Mouse (Mus musculus) thymus, adult 2 months (tissue): Measurements from ENCODE around the gene Hdgfl3. TPM values are rescaled to one million over a fixed set of nuclear protein-coding genes. Genes with fewer than 3 reads are reported as not detected.
"Not testable (repeated sequence)": the region's sequence is repeated elsewhere in the genome, so short reads cannot be mapped to it uniquely, and the experiment has no call there.

Experiments used
- DNase-seq: peaks from one replicate; pipeline ENCODE4 v3.0.0; 2021
- H3K27ac ChIP-seq: fragments of 200-500 bp; 2 replicates; pipeline ENCODE4 v1.5.1; 2012; ENCODE audit warnings: low read length, control low read depth; ENCODE audit not compliant: control insufficient read depth, insufficient read depth
- H3K27me3 ChIP-seq: fragments of 200-500 bp; 2 replicates; pipeline ENCODE4 v1.6.1; 2012; ENCODE audit warnings: mild to moderate bottlenecking, low read length, moderate library complexity, mixed read lengths; ENCODE audit not compliant: control insufficient read depth, insufficient read depth
- H3K36me3 ChIP-seq: fragments of 200-500 bp; 2 replicates; pipeline ENCODE4 v1.6.1; 2012; ENCODE audit warnings: mild to moderate bottlenecking, low read length, moderate library complexity; ENCODE audit not compliant: control insufficient read depth, insufficient read depth
- H3K4me1 ChIP-seq: fragments of 200-500 bp; replicated peaks from 2 replicates; pipeline ENCODE4 v1.6.1; 2012; ENCODE audit warnings: low read length; ENCODE audit not compliant: control insufficient read depth, insufficient read depth
- H3K4me3 ChIP-seq: fragments of 200-500 bp; 2 replicates; pipeline ENCODE4 v1.5.1; 2012; ENCODE audit warnings: mild to moderate bottlenecking, low read length, control low read depth, moderate library complexity; ENCODE audit not compliant: control insufficient read depth, insufficient read depth
- CTCF ChIP-seq: fragments of 200-500 bp; IDR thresholded peaks from 2 replicates; pipeline ENCODE4 v1.5.1; 2012; ENCODE audit warnings: mild to moderate bottlenecking, control low read depth, low read length, moderate library complexity, borderline replicate concordance; ENCODE audit not compliant: control insufficient read depth, poor library complexity, insufficient read depth; ENCODE audit errors: extremely low read depth
- POLR2A ChIP-seq: fragments of 200-500 bp; IDR thresholded peaks from 2 replicates; pipeline ENCODE4 v1.6.1; 2012; ENCODE audit warnings: mild to moderate bottlenecking, low read length, control low read depth, moderate library complexity; ENCODE audit not compliant: control insufficient read depth, poor library complexity, insufficient read depth; ENCODE audit errors: extremely low read depth
- WGBS: fragments of 180-500 bp; shearing (Covaris S2); methylation state at CpG from one replicate; pipeline ENCODE4 v1.1.7; 2018; 5-methylcytosine and 5-hydroxymethylcytosine counted together
- polyA plus RNA-seq: library from polyadenylated mRNA; depleted of rRNA; stranded (reverse); fragments of >200 nt; gene quantifications from 2 replicates; pipeline ENCODE4 v1.2.3, GENCODE M21; 2012

Hdgfl3 gene
- polyA plus RNA-seq, 1 experiment: 5.1 TPM

DNA sequence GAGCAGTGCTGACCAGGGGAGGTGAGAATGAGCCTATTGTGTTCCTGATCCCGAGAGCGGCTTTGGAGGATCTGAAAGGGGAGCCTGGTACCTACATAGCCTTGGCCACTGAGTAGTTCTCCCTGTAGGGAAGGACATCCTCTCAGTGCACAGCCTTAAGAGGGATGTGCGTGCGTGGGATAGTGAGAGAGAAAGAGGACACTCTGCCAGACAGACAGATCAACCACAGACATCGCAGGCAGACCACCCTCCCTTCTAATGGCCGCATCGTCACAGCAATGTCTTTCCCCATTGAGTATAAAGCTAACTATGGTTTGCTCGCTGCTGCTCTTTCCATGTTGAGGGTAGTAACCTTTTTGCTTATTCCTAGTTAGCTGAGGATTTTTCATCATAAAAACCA lies 90.4 kb downstream of the Hdgfl3 start:
- no peaks in the 10 kb centered on the region for H3K36me3 ChIP-seq
- H3K4me3 ChIP-seq: no peak overlapping the region
- DNase-seq: no peak
- WGBS: 95% methylated on average over 8 of the region's 8 CpGs
- H3K27ac ChIP-seq: no peak overlapping the region
- TF ChIP-seq CTCF (no peak), POLR2A (no peak)
- no peaks in the 10 kb centered on the region for H3K4me1 ChIP-seq
- H3K27me3 ChIP-seq: no peaks in the 10 kb centered on the region

DNA sequence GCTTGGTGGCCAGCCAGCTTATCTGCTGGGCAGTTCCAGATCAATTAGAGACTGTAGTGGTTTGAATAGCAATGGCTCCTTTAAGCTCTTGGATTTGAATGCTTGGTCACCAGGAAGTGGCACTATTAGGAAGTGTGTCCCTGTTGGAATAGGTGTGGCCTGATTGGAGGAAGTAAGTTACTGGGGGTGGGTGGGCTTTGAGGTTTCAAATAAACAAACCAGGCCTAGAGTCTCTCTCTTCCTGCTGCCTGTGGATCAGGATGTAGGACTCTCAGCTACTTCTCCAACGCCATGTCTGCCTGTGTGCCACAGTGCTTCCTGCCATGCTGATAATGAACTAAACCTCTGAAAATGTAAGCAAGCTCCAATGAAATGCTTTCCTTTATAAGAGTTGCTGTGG lies 91.3 kb downstream of the Hdgfl3 start:
- TF ChIP-seq POLR2A: no peak
- TF ChIP-seq CTCF: no peak
- no peaks in the 10 kb centered on the region for H3K27me3 ChIP-seq

GRCm38 (mm10) chr7:81842141-81842540 lies 92.1 kb downstream of the Hdgfl3 start:
- no peaks in the 10 kb centered on the region for H3K36me3 ChIP-seq
- no peaks in the 10 kb centered on the region for H3K4me1 ChIP-seq
- no peaks in the 10 kb centered on the region for H3K27me3 ChIP-seq
- H3K4me3 ChIP-seq: no peak overlapping the region
- WGBS: 98% methylated on average over 7 of the region's 7 CpGs
- H3K27ac ChIP-seq: no peak overlapping the region
- no peak for TF ChIP-seq POLR2A
- TF ChIP-seq CTCF: no peak
- no peak for DNase-seq

More for the DNA sequence above, 91.3 kb downstream of the Hdgfl3 start:
- 46% methylated on average over 1 of the region's 1 CpGs for WGBS
- H3K27ac ChIP-seq: no peak overlapping the region
- no peak overlapping the region for H3K4me3 ChIP-seq
- DNase-seq: no peak
- no peaks in the 10 kb centered on the region for H3K36me3 ChIP-seq
- no peaks in the 10 kb centered on the region for H3K4me1 ChIP-seq

- Histone ChIP-seq H3K27ac (no peak overlapping the region), H3K4me3 (no peak overlapping the region), H3K36me3 (no peaks in the 10 kb centered on the region), H3K4me1 (no peaks in the 10 kb centered on the region), H3K27me3 (no peaks in the 10 kb centered on the region)
- TF ChIP-seq CTCF: no peak
- TF ChIP-seq POLR2A: no peak
- DNase-seq: no peak
- WGBS: 94% methylated on average over 6 of the region's 6 CpGs
Observed at GRCm38 (mm10) chr7:81841439-81841838, 92.8 kb downstream of the Hdgfl3 start.

- DNase-seq: no peak
Observed at GRCm38 (mm10) chr7:81840661-81841181, 93.6 kb downstream of the Hdgfl3 start.

DNA sequence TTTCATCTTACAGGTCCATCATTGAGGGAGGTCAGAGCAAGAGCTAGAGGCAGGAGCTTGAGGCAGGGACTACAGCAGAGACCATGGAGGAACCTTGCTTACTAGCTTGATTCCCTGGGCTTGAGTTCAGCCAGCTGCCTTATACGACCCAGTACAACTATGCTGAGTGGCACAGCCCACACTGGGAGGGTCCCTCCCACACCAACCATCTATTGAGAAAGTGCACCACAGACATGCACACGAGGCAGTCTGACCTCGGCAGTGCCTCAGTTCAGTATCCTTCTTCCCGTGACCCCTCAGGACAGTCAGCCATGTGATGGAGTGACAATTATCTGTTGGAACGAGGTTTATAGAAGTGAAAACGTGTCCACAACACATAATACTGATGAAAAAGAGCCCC lies 94.5 kb downstream of the Hdgfl3 start:
- WGBS: 84% methylated on average over 6 of the region's 6 CpGs
- no peaks in the 10 kb centered on the region for H3K27me3 ChIP-seq
- no peak overlapping the region for H3K27ac ChIP-seq
- H3K4me3 ChIP-seq: no peak overlapping the region
- no peaks in the 10 kb centered on the region for H3K36me3 ChIP-seq
- DNase-seq: no peak
- no peak for TF ChIP-seq CTCF
- no peak for TF ChIP-seq POLR2A
- H3K4me1 ChIP-seq: no peaks in the 10 kb centered on the region

More at GRCm38 (mm10) chr7:81840661-81841181, 93.6 kb downstream of the Hdgfl3 start:
- no peak overlapping the region for H3K4me3 ChIP-seq
- no peak overlapping the region for H3K27ac ChIP-seq
- H3K36me3 ChIP-seq: no peaks in the 10 kb centered on the region
- TF ChIP-seq CTCF: no peak
- TF ChIP-seq POLR2A: no peak
- 91% methylated on average over 7 of the region's 7 CpGs for WGBS
- H3K4me1 ChIP-seq: no peaks in the 10 kb centered on the region
- H3K27me3 ChIP-seq: no peaks in the 10 kb centered on the region

- not testable (repeated sequence) for DNase-seq, H3K4me1 ChIP-seq, H3K4me3 ChIP-seq, H3K27me3 ChIP-seq, H3K36me3 ChIP-seq, H3K27ac ChIP-seq
- WGBS: 91% methylated on average over 5 of the region's 5 CpGs
Observed at GRCm38 (mm10) chr7:81837771-81838170, 96.5 kb downstream of the Hdgfl3 start.
